Mouse (Mus musculus): Measurements from ENCODE around the gene 1700025C18Rik. TPM values are rescaled to one million over a fixed set of nuclear protein-coding genes. Genes with fewer than 3 reads are reported as not detected.
A peak's percentile ranks its signal among the peaks of the same experiment; 100 is the strongest.

The 1700025C18Rik gene
- total and polyA plus RNA-seq, 2 experiments, result not detected

DNA sequence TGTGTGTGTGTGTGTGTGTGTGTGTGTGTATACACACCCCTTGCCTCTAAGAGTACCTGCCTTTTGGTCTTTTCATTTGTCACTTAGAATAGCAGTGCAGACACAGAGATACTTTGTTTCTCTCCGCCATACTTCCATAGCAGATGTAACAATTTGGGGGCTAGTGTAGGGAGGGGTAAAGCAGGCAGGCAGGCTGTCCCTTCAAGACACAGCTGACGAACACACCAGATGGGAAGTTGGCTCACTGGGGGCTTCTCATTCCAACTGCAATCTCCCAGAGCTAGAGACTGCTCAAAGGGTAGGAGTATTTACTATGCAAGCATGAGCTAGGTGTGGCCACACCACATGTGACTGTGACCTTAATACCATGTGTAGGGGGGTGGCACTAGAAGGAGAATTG lies 21.7 kb downstream of the 1700025C18Rik start:
- H3K9ac ChIP-seq (ENCODE audit: low read depth, low read length), result no peak overlapping the region
- 91% methylated on average over 2 of the region's 2 CpGs for WGBS
- TF ChIP-seq CTCF (IDR thresholded peaks at IDR 0.05; ENCODE audit: low read depth, low read length) (no peak), POLR2A (IDR thresholded peaks at IDR 0.05; ENCODE audit: extremely low read depth, insufficient read depth, low read length) (no peak)
- H3K79me2 ChIP-seq (ENCODE audit: control insufficient read depth, insufficient read depth, low read length), result no peaks in the 10 kb centered on the region
- no peaks in the 10 kb centered on the region for H3K36me3 ChIP-seq (ENCODE audit: control insufficient read depth, insufficient read depth, low read length)
- DNase-seq (ENCODE audit: extremely low read depth, low read depth, low spot score), result no peak
- no peak overlapping the region for H3K27ac ChIP-seq (replicated peaks; ENCODE audit: insufficient read depth, low read depth, low read length)
- H3K4me3 ChIP-seq (ENCODE audit: insufficient read depth, low read depth, low read length), result no peak overlapping the region
- no peaks in the 10 kb centered on the region for H3K27me3 ChIP-seq (ENCODE audit: control insufficient read depth, insufficient read depth, low read length)
- H3K4me1 ChIP-seq (ENCODE audit: control insufficient read depth, insufficient read depth, low read length), result no peaks in the 10 kb centered on the region

DNA sequence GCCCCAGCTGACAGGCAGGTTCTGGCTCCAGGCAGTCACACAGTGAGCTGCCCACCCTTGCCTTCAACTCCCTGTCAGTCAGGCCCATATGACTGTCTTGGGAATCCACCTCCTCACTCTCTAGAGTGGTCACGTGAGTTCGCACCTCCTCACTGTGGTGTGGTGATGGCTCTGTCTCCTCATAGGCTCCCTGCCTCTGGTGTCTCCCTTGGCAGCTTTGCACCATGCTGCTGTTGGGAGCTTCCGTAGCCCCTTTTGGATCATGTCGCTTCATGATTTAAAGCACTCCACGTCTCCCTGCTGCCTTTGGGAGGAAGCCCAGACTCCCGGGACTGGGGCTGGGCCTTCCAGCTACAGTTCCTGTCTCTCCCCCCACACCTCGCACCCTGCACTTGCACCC lies 26.1 kb downstream of the 1700025C18Rik start:
- H3K27me3 ChIP-seq (ENCODE audit: control insufficient read depth, insufficient read depth, low read length), result no peaks in the 10 kb centered on the region
- no peaks in the 10 kb centered on the region for H3K79me2 ChIP-seq (ENCODE audit: control insufficient read depth, insufficient read depth, low read length)
- no peak overlapping the region for H3K4me3 ChIP-seq (ENCODE audit: insufficient read depth, low read depth, low read length)
- TF ChIP-seq CTCF (IDR thresholded peaks at IDR 0.05; ENCODE audit: low read depth, low read length) (no peak), POLR2A (IDR thresholded peaks at IDR 0.05; ENCODE audit: extremely low read depth, insufficient read depth, low read length) (no peak)
- H3K4me1 ChIP-seq (ENCODE audit: control insufficient read depth, insufficient read depth, low read length), result no peaks in the 10 kb centered on the region
- WGBS, result 89% methylated on average over 7 of the region's 7 CpGs
- no peak overlapping the region for H3K9ac ChIP-seq (ENCODE audit: low read depth, low read length)
- H3K36me3 ChIP-seq (ENCODE audit: control insufficient read depth, insufficient read depth, low read length), result no peaks in the 10 kb centered on the region
- H3K27ac ChIP-seq (replicated peaks; ENCODE audit: insufficient read depth, low read depth, low read length), result no peak overlapping the region
- DNase-seq (ENCODE audit: extremely low read depth, low read depth, low spot score), result no peak

- Histone ChIP-seq H3K27ac (replicated peaks; ENCODE audit: insufficient read depth, low read depth, low read length) (no peak overlapping the region; the same call in 1 of the 2 replicates), H3K27me3 (ENCODE audit: control insufficient read depth, insufficient read depth, low read length) (no peaks in the 10 kb centered on the region), H3K4me1 (ENCODE audit: control insufficient read depth, insufficient read depth, low read length) (no peaks in the 10 kb centered on the region), H3K4me3 (ENCODE audit: insufficient read depth, low read depth, low read length) (no peak overlapping the region), H3K36me3 (ENCODE audit: control insufficient read depth, insufficient read depth, low read length) (no peaks in the 10 kb centered on the region), H3K9ac (ENCODE audit: low read depth, low read length) (no peak overlapping the region), H3K79me2 (ENCODE audit: control insufficient read depth, insufficient read depth, low read length) (no peaks in the 10 kb centered on the region)
- 55% methylated on average over 16 of the region's 16 CpGs for WGBS
- DNase-seq (ENCODE audit: extremely low read depth, low read depth, low spot score), result peak; percentile 3
- TF ChIP-seq POLR2A (IDR thresholded peaks at IDR 0.05; ENCODE audit: extremely low read depth, insufficient read depth, low read length), result no peak
- TF ChIP-seq CTCF (IDR thresholded peaks at IDR 0.05; ENCODE audit: low read depth, low read length), result no peak
Measured at GRCm38 (mm10) chr2:165061638-165062433, 28.7 kb downstream of the 1700025C18Rik start.

GRCm38 (mm10) chr2:165059961-165060360 lies 30.6 kb downstream of the 1700025C18Rik start:
- DNase-seq (ENCODE audit: extremely low read depth, low read depth, low spot score), result no peak
- Histone ChIP-seq H3K79me2 (ENCODE audit: control insufficient read depth, insufficient read depth, low read length) (no peaks in the 10 kb centered on the region), H3K4me3 (ENCODE audit: insufficient read depth, low read depth, low read length) (no peak overlapping the region), H3K27ac (replicated peaks; ENCODE audit: insufficient read depth, low read depth, low read length) (no peak overlapping the region), H3K4me1 (ENCODE audit: control insufficient read depth, insufficient read depth, low read length) (no peaks in the 10 kb centered on the region), H3K27me3 (ENCODE audit: control insufficient read depth, insufficient read depth, low read length) (no peaks in the 10 kb centered on the region), H3K9ac (ENCODE audit: low read depth, low read length) (no peak overlapping the region), H3K36me3 (ENCODE audit: control insufficient read depth, insufficient read depth, low read length) (no peaks in the 10 kb centered on the region)
- TF ChIP-seq CTCF (IDR thresholded peaks at IDR 0.05; ENCODE audit: low read depth, low read length) (no peak), POLR2A (IDR thresholded peaks at IDR 0.05; ENCODE audit: extremely low read depth, insufficient read depth, low read length) (no peak)
- WGBS, result 88% methylated on average over 4 of the region's 4 CpGs

GRCm38 (mm10) chr2:165056377-165057085 lies 34.0 kb downstream of the 1700025C18Rik start:
- DNase-seq (ENCODE audit: extremely low read depth, low read depth, low spot score), result no peak
- TF ChIP-seq CTCF (IDR thresholded peaks at IDR 0.05; ENCODE audit: low read depth, low read length) (no peak), POLR2A (IDR thresholded peaks at IDR 0.05; ENCODE audit: extremely low read depth, insufficient read depth, low read length) (no peak)
- H3K27me3 ChIP-seq (ENCODE audit: control insufficient read depth, insufficient read depth, low read length), result no peaks in the 10 kb centered on the region
- H3K36me3 ChIP-seq (ENCODE audit: control insufficient read depth, insufficient read depth, low read length), result no peaks in the 10 kb centered on the region
- H3K4me3 ChIP-seq (ENCODE audit: insufficient read depth, low read depth, low read length), result no peak overlapping the region
- 87% methylated on average over 14 of the region's 14 CpGs for WGBS
- H3K27ac ChIP-seq (replicated peaks; ENCODE audit: insufficient read depth, low read depth, low read length), result no peak overlapping the region
- no peaks in the 10 kb centered on the region for H3K79me2 ChIP-seq (ENCODE audit: control insufficient read depth, insufficient read depth, low read length)
- no peaks in the 10 kb centered on the region for H3K4me1 ChIP-seq (ENCODE audit: control insufficient read depth, insufficient read depth, low read length)
- no peak overlapping the region for H3K9ac ChIP-seq (ENCODE audit: low read depth, low read length)

All from liver, adult 2 months (tissue).